Mouse (Mus musculus) common myeloid progenitor, adult 5-6 weeks (primary cell): ENCODE measurements at regions not wholly inside any gene's neighbourhood (a gene's known extent, or its start where the extent isn't known, plus 50 kb on each side); places are given as distances from the start of the nearest gene placed in this dataset.
"Not testable (repeated sequence)": the region's sequence is repeated elsewhere in the genome, so short reads cannot be mapped to it uniquely, and the experiment has no call there.

ENCODE experiments used
- ATAC-seq: replicated peaks from 2 replicates; pipeline ENCODE4 v1.8.0; 2016; ENCODE audit warnings: low read depth, mild to moderate bottlenecking, moderate TSS enrichment, inconsistent platforms; ENCODE audit not compliant: poor library complexity, severe bottlenecking

GRCm38 (mm10) chr13:69129056-69129620 is 129.8 kb upstream of the Adcy2 start:
- no peak for ATAC-seq

GRCm38 (mm10) chr13:69127522-69127921 is 128.2 kb upstream of the Adcy2 start:
- no peak for ATAC-seq

- not testable (repeated sequence) for ATAC-seq
Observed at GRCm38 (mm10) chr13:69118743-69119142, 119.4 kb upstream of the Adcy2 start.

- ATAC-seq: no peak
Observed at GRCm38 (mm10) chr13:69109168-69109567, 109.8 kb upstream of the Adcy2 start.

GRCm38 (mm10) chr13:69086613-69087012 is 87.3 kb upstream of the Adcy2 start:
- peak; percentile 56; the same call in 1 of the 2 replicates for ATAC-seq

- no peak for ATAC-seq
Observed at GRCm38 (mm10) chr13:69070336-69070735, 71.0 kb upstream of the Adcy2 start.

- ATAC-seq: no peak
Observed at GRCm38 (mm10) chr13:69069817-69070216, 70.5 kb upstream of the Adcy2 start.

- ATAC-seq: no peak
Observed at GRCm38 (mm10) chr13:69066636-69067035, 67.3 kb upstream of the Adcy2 start.

- ATAC-seq: no peak
Observed at GRCm38 (mm10) chr13:69065285-69065684, 65.9 kb upstream of the Adcy2 start.

GRCm38 (mm10) chr13:69062692-69063233 is 63.4 kb upstream of the Adcy2 start:
- no peak for ATAC-seq

GRCm38 (mm10) chr13:69061436-69061835 is 62.1 kb upstream of the Adcy2 start:
- no peak for ATAC-seq
